Mouse (Mus musculus): Measurements from ENCODE around the gene Cpne4. TPM values are rescaled to one million over a fixed set of nuclear protein-coding genes. Genes with fewer than 3 reads are reported as not detected.

Gene Cpne4
- total RNA-seq (2012; rRNA removed): not detected in 2 replicates
- polyA plus RNA-seq (2012; ENCODE audit: insufficient read depth in 1 of 2, insufficient read length in 2 of 2, low read depth in 1 of 2, low replicate concordance in 2 of 2, missing spikeins in 1 of 2): not detected

DNA sequence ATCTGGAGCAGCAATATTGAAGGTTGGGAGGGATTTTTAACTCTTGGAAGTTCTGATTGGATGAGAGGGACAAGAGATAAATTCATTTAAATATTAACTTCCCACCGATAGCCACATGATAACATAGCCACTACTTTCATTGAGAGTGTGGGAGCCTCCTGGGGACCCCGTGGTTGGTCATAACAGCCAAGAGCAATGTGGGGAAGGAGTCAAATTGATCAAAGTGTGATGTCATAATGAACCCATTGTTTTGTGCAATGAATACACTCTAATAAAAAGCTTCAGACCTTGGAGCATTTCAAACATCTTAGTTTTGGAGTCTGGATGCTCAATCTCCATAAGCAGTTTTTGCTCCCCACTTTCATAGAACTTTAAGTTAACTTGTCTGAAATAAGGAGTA lies at the start of gene Cpne4:
Gene Cpne4 (plus strand): TSS at position 301 of the 400 bp plus-strand sequence.
- H3K9me3 ChIP-seq (replicated peaks; ENCODE audit: insufficient read depth, low read length): no peaks in the 10 kb centered on the region
- H3K9ac ChIP-seq (ENCODE audit: control insufficient read depth, low read depth, low read length, poor library complexity, severe bottlenecking): no peak within 1 kb of the TSS
- H3K36me3 ChIP-seq (ENCODE audit: control insufficient read depth in 1 of 2, insufficient read depth in 2 of 2, low read length in 2 of 2): no peaks in the 10 kb centered on the region
- no peaks in the 10 kb centered on the region for H3K79me2 ChIP-seq (ENCODE audit: control insufficient read depth, insufficient read depth, low read length, poor library complexity)
- no peaks in the 10 kb centered on the region for H3K27me3 ChIP-seq (ENCODE audit: control insufficient read depth in 1 of 2, insufficient read depth in 2 of 2, low read length in 2 of 2)
- no peak within 1 kb of the TSS for H3K4me3 ChIP-seq (ENCODE audit: control insufficient read depth in 1 of 2, insufficient read depth in 1 of 2, low read depth in 2 of 2, low read length in 2 of 2)
- DNase-seq (ENCODE audit: low read depth, low spot score): no peak
- TF ChIP-seq JUND (IDR thresholded peaks at IDR 0.05; ENCODE audit: low read depth, low read length) (no peak), ZMIZ1 (IDR thresholded peaks at IDR 0.05; ENCODE audit: low read depth, low read length) (no peak), HCFC1 (IDR thresholded peaks at IDR 0.05; ENCODE audit: low read depth, low read length) (no peak), MXI1 (IDR thresholded peaks at IDR 0.05; ENCODE audit: low read depth, low read length) (no peak), SIN3A (IDR thresholded peaks at IDR 0.05; ENCODE audit: low read length) (no peak), ZC3H11A (IDR thresholded peaks at IDR 0.05; ENCODE audit: low read depth, low read length) (no peak), MYB (IDR thresholded peaks at IDR 0.05; ENCODE audit: low read depth, low read length) (no peak), MYC (IDR thresholded peaks at IDR 0.05; ENCODE audit: low read depth, low read length) (no peak), RCOR1 (IDR thresholded peaks at IDR 0.05; ENCODE audit: low read depth, low read length) (no peak), E2F4 (IDR thresholded peaks at IDR 0.05; ENCODE audit: borderline replicate concordance, low read depth, low read length) (no peak), GATA1 (IDR thresholded peaks at IDR 0.05; ENCODE audit: low read depth, low read length) (no peak), GABPA (IDR thresholded peaks at IDR 0.05; ENCODE audit: low read depth, low read length) (no peak), POLR2AphosphoS5 (IDR thresholded peaks at IDR 0.05; ENCODE audit: borderline replicate concordance, low read depth, low read length) (no peak), CTCF (IDR thresholded peaks at IDR 0.05 in 2 of 3, conservative IDR thresholded peaks at IDR 0.05 in 1 of 3; ENCODE audit: control insufficient read depth in 1 of 3, insufficient read depth in 1 of 3, low read depth in 2 of 3, low read length in 3 of 3, poor library complexity in 1 of 3, severe bottlenecking in 1 of 3) (no peak), POLR2A (IDR thresholded peaks at IDR 0.05; ENCODE audit: control insufficient read depth in 1 of 2, insufficient read depth in 1 of 2, low read depth in 1 of 2, low read length in 2 of 2, poor library complexity in 1 of 2) (no peak), ETS1 (IDR thresholded peaks at IDR 0.05; ENCODE audit: low read depth, low read length) (no peak), TBP (IDR thresholded peaks at IDR 0.05; ENCODE audit: low read depth, low read length) (no peak), TCF12 (IDR thresholded peaks at IDR 0.05; ENCODE audit: low read depth, low read length) (no peak)
- H3K4me1 ChIP-seq (ENCODE audit: control insufficient read depth in 1 of 2, insufficient read depth in 2 of 2, low read length in 2 of 2): no peaks in the 10 kb centered on the region
- H3K27ac ChIP-seq (ENCODE audit: control insufficient read depth, low read depth, low read length): no peak within 1 kb of the TSS

DNA sequence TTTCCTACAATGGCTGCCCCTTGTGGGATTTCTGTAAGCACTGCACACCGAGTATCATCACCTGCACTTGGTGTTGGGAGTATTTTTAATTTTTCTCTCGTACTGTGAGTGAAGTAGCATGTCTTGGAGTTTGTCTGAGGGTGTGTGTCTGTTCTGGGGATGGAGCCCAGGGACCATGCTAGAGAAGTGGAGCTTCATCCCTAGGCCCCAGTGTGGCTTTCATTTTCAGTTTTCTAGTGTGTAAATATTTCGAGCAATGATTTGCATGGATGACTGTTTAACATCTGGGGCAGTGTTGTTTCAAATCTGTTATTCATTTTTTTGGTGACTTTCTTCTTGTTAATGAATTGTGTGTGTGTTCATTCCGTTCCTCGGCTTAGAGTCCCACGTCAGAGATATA lies 31.9 kb upstream of the Cpne4 start:
- TF ChIP-seq HCFC1 (IDR thresholded peaks at IDR 0.05; ENCODE audit: low read depth, low read length) (no peak), ZMIZ1 (IDR thresholded peaks at IDR 0.05; ENCODE audit: low read depth, low read length) (no peak), CHD2 (IDR thresholded peaks at IDR 0.05; ENCODE audit: low read length) (no peak), GATA1 (IDR thresholded peaks at IDR 0.05; ENCODE audit: low read depth, low read length) (no peak), GABPA (IDR thresholded peaks at IDR 0.05; ENCODE audit: low read depth, low read length) (no peak), UBTF (IDR thresholded peaks at IDR 0.05; ENCODE audit: borderline replicate concordance, insufficient read depth, low read depth, low read length) (no peak), USF2 (IDR thresholded peaks at IDR 0.05; ENCODE audit: borderline replicate concordance in 1 of 2, insufficient read depth in 1 of 2, low read depth in 1 of 2, low read length in 2 of 2) (no peak)
- no peak overlapping the region for H3K4me3 ChIP-seq (ENCODE audit: control insufficient read depth in 1 of 2, insufficient read depth in 1 of 2, low read depth in 2 of 2, low read length in 2 of 2)
- no peaks in the 10 kb centered on the region for H3K9me3 ChIP-seq (replicated peaks; ENCODE audit: insufficient read depth, low read length)
- H3K4me1 ChIP-seq (ENCODE audit: control insufficient read depth in 1 of 2, insufficient read depth in 2 of 2, low read length in 2 of 2): no peaks in the 10 kb centered on the region
- no peaks in the 10 kb centered on the region for H3K79me2 ChIP-seq (ENCODE audit: control insufficient read depth, insufficient read depth, low read length, poor library complexity)
- H3K36me3 ChIP-seq (ENCODE audit: control insufficient read depth in 1 of 2, insufficient read depth in 2 of 2, low read length in 2 of 2): no peaks in the 10 kb centered on the region
- DNase-seq (ENCODE audit: low read depth, low spot score): no peak
- H3K27ac ChIP-seq (ENCODE audit: control insufficient read depth, low read depth, low read length): no peak overlapping the region
- H3K9ac ChIP-seq (ENCODE audit: control insufficient read depth, low read depth, low read length, poor library complexity, severe bottlenecking): no peak overlapping the region
- no peaks in the 10 kb centered on the region for H3K27me3 ChIP-seq (ENCODE audit: control insufficient read depth in 1 of 2, insufficient read depth in 2 of 2, low read length in 2 of 2)

Measured in MEL (cell line).